Mouse (Mus musculus): ENCODE measurements around the gene Piezo1. TPM values are rescaled to one million over a fixed set of nuclear protein-coding genes. Genes with fewer than 3 reads are reported as not detected.

The Piezo1 gene
- total RNA-seq, 4 experiments from 2014 or later, result 5.6 to 6.7 (median 6.1) TPM

DNA sequence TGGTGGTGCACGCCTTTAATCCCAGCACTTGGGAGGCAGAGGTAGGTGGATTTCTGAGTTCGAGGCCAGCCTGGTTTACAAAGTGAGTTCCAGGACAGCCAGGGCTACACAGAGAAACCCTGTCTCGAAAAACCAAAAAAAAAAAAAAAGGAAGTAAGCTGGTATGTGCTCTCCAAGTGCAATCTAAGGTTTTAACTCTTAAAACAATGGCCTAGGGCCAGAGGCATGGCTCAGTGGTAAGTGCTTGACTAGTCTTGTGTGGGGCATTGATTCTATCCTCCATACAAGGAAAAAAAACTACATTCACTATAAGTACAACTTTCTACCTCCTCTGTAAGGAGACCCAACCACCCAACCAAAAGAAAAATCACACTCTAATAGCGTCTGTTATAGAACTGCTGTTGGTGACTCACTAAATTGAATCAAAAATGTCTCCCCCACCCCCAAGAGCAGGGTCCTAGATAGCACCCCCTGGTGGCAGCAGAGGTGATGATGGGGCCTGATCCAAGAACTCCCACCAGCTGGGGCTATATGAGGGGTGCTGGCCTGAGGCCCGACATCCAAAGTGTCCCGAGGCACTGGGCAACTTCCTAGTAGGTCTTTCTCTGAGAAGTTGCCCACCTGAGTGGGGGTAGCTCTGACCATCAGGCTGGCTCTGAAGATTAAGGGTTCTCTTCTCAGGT lies 91.8 kb downstream of the Piezo1 start:
- DNase-seq (ENCODE audit: low spot score in 2 of 2), result no peak

DNA sequence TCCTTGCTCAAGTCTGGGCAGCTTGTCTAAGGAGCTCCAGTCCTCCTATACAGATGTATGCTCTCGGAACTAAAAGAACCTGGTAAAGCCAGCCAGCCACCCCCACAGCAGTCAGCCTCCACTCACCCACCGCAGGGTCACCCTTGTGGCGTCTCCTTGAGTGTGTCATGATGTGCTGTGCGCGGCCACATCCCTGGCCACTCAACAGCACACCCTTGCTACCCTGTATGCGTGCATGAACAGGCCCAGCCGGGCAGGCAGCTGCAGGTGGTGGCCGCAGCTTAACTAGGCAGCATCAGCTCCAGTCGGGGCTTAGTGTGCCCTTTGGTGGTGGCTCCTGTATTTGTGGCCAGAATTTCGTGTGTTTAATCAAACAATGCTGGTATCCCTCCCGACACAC lies 94.0 kb downstream of the Piezo1 start:
- no peak for DNase-seq (ENCODE audit: low spot score in 2 of 2)

DNA sequence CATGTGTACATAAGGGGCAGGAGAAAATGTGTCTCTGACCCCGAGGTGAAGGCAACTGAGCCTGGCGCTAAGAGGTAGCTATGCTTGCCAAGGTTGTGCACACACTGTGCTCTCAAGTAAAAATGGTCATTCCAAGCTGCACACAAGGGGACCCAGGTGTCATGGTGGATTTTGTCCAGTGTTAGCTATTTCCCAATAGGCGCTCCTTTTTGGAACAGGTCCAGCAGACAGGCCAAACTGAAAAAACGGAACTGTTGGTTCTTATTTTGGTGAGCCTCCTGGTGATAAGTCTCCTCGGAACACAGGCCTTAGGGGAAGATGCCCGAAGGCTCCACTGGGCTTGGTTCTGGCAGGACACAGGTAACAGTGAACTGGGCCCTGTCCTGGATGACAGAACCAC lies 96.7 kb downstream of the Piezo1 start:
- DNase-seq (ENCODE audit: low spot score in 2 of 2), result no peak

DNA sequence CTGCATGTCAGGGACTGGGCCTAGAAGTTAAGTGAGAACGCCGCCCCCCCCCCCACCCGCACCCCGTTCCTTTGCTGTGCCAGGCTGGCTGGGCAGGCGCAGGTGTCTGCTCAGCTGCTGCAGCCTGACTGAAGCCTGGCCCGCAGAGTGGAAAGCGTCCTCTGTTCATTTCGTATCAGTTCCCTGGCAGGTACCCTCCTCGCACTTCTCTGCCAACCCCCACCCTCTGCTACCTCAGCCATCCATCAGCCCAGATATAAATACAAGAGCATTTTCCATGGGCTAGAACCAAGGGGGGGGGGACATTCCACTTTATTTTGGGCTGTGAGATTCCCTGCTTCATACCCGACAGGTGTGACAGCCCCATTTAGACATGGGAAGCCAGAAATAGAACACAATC lies 99.0 kb downstream of the Piezo1 start:
- no peak for DNase-seq (ENCODE audit: low spot score in 2 of 2)

DNA sequence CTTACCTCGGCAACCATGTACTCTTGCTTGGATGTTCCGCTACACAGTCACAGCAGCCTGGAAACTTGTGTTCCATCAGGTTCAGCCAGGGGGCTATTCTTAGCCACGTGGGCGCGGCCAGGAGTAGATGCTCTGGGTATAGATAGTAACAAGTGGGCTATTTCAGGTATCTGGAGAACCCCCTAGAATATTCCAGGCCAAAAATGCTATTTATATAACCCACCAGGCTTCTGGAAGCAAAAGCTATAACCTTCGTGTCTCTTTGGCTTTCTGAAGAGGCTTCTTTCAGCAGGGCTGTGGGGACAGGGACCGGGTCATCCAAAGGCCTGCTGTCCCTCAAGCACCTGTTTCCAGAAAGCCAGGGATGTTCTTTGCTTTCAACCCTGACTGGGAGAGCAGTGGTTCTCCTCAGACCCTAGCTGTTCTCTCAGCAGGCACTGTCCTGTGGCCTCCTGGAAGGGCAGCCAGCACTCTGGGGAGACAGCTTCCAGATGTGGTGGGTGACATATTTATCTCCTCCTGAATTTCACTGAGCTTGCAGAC lies 99.9 kb downstream of the Piezo1 start:
- DNase-seq (ENCODE audit: low spot score in 2 of 2), result no peak

DNA sequence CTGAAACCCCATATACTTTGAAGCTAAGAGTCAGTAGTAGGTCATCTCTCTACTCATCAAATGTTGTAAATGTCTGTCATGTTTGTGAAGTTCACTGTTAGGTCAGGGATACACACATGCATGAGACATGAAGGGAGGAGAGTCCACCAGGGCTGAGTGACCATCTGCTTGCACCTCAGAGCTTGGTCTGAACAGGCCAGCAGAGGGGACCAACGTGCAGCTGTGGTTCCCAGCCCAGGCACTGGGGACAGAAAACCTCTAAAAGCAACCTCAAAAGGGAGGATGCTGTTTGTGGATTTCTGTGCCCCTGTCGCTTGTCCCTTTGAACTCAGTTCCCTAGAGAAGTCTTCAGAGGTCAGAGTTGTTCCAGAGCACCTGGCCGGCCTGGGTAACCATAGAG lies 105.9 kb downstream of the Piezo1 start:
- DNase-seq (ENCODE audit: low spot score in 2 of 2), result no peak

DNA sequence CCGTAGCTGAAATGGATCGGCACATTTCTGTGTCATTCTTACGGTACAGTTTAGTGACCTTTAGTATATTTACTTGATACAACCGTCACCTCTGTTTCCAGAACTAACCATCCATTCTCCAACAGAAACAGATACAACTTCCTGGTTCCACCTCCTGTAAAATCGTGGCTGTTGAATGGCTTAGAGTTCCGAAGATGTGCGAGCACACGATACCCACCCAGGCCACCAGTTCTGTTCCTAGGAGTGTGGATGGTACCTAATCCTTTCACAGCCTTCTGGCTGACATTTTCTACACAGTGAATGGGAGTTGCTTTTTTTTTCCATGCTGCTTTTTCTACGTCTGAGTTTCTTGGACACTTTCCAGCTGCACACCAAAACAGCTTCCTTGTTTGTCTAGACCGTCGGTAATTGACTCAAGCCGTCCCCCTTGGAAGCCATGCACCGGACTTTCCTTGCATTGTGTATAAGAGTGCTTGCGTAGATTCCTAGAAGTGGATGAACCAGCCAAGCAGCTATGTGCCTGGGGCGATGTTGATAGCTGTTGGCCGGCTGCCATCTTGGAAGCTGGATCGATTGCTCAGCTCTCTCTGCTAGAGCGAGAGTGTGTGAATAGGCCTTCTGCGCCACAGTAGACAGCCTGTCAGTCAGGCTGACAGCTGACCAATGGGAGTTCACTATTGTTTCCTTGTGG lies 106.9 kb downstream of the Piezo1 start:
- DNase-seq (ENCODE audit: low spot score in 2 of 2), result peak; percentile 60 to 80

DNA sequence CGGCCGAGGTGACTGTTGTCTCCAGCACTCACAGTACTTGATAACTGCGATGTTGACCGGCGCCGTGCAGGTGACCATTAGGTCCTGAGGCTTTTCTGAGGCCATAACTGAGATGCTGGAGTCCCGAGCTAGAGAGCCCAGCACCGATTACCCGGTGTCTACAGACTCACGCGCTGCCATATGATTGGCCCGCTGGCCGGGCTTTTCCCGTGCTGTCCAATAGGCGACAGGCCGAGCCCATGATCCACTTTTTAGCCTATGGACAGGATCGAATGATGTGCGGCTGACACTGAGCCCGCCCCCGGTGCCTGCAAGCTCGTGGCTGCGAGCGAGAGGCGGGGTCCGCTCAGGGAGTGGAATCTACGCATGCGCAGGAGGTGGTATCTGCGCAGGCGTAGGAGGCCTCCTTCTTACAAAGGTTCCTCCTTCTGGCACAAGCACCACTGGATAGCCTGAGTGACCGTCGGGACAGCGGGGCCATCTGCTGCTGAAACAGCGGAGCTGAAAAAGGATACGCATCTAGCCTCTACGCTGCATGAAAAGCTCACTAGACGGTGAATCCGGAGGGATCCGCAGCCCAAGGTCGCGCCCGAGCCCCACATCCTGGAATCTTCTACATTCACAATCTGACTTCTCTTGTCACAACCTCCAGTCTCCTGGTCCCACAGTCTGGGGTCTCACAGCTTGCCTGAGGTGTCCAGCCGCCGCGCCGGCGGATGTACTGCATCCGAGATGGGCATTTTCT lies 107.7 kb downstream of the Piezo1 start, which contains the start of gene Mvd:
TSS of gene Mvd (minus strand) at position 161 of the 745 bp plus-strand sequence.
- peak; percentile 90 to 100 for DNase-seq (ENCODE audit: low spot score in 2 of 2)

DNA sequence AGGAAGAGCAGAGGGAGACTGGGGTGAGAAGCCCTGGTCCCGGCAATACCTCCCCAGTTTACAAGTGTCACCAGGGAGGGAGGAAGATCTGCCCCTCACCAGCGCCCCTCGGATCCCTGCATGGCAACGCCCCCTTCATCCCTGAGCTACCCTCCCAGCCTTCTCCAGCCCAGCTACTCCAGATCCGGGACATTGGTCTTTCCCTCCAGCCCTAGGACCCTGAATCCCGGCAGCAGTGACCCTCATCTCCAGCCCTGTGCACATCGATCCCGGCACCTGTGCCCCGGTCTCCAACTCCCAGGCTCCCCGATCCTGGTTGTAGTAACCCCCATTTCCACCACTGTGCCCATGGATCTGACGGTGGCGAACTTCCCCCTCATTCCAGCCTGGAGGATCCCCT lies 108.3 kb downstream of the Piezo1 start:
- DNase-seq (ENCODE audit: low spot score in 2 of 2), result no peak

DNA sequence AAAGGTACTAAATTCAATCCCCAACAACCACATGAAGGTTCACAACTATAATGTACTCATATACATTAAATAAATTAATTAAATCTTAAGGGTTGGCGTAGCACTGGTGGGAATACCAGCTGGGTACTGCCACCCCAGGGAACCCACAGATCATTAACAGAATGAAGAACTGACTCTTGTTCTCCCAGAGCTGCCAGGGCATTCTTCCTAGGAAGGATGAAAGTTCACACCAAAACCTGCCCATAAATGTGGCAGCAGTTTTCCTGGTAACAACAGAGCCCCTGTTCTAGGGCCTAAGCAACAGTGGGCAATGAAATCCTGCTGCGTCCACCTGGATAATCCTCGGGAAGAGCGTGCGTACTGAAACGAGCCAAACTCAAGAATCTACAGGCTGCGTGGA lies 108.8 kb downstream of the Piezo1 start:
- no peak for DNase-seq (ENCODE audit: low spot score in 2 of 2)

DNA sequence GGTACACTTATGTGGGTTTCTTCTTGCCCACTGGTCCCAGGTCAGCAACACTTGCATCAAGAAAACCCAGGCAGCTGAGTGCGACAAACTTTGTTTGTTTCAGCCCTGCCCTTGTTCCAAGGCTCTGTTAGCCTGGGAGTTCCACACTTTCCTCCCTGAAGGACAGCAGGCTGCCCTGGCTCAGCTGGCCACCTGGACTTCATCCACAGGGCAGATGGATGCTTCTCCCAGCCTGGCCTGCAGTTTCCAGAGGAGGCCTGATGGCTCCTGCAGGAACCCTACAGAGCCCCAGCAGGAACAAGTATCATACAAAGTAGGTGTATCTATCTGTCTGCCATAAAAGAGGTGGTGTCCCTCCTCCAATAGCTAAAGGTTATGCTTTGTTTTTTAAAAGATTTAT lies 109.8 kb downstream of the Piezo1 start:
- DNase-seq (ENCODE audit: low spot score in 2 of 2), result no peak

DNA sequence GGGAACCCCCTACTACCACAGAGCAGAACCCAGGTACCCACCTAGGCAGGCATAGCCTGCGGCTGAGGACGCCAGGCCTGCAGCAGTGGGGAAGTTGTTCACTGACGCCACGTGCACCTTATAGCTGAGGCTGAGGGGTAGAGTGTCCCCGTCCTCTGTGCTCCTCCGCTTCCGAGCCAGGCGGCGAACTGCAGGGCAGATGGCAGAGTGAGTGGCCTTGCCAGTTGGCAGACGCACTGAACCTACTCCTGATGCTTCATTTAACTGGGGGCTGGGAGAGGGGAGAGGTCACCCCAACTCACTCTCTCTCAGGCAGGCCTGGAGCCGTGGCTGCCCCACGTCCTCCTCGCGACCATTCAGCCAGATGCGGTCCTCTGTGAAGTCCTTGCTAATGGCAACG lies 111.8 kb downstream of the Piezo1 start:
- DNase-seq (ENCODE audit: low spot score in 2 of 2), result no peak

DNA sequence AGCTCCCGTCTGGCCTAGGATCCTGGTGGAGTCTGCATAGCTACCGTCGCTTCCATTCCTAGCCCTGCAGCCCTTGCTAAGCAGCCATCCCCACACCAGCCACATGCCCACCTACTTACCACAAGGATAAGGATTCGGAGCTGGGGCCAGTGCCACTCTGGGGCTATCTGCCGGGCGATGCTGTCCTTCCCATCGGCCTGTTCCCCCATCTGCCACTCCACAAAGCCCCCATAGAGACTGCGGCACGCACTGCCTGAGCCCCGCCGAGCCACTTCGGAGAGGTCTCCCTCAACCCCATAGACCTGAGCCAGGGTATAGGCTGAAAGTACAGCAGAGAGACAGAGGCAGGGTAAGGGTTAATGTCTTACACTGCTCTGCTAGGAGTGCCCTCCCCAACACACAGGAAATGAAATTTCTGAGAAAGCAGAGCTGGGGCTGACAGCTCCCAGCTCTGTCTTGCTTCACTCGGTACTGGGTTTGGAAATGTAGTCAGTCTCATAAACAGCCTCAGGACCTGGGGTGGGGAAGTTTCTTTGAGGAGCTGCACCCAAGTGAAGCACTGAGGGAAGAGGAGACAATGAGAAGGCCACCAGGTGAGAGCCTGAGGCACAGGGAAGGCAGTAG lies 113.3 kb downstream of the Piezo1 start:
- no peak for DNase-seq (ENCODE audit: low spot score in 2 of 2)

DNA sequence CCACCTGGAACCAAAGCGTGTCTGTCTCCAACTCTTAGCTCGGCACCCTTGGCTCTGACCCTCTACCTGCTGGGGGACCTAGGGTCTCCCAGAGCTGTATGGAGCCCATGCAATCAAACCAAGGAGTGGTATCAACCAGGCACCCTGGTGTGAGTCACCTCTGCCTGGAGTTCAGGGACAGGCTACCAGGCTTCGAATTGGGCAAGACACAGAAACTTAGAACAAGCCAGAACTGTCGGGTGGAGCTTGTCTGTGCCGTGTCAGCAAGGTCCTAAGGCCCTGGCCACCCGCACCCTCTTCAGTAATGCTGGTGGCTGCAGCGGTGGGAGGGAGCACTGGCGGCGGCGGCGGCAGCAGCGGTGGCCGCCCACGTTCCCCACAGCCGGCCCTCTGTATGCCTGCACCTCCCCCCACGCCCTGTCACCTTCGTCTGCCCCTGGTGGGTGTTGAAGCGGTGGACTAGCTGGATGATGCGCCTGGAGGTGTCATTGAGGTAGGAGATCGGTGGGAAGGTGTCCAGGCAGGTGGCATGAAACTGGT lies 114.5 kb downstream of the Piezo1 start:
- DNase-seq (ENCODE audit: low spot score in 2 of 2), result no peak

DNA sequence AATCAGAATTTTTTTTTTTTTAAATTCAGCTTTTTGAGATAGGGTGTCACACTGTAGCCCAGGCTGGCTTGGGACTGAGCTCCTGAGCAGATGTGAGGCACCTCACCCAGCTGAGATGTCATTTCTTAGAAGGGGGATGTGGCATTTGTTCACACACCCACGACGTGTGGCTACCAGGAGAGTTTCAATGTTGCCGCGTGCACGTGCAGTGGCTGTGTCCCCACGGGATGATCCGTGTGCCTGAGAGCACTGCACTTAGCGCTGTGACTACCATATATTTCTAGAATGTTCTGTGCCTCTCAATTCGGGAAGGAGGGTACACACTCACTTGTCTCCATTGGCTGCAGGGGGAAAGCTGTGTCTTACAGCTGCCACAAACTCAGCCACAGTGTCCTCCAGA lies 115.0 kb downstream of the Piezo1 start:
- DNase-seq (ENCODE audit: low spot score in 2 of 2), result no peak

DNA sequence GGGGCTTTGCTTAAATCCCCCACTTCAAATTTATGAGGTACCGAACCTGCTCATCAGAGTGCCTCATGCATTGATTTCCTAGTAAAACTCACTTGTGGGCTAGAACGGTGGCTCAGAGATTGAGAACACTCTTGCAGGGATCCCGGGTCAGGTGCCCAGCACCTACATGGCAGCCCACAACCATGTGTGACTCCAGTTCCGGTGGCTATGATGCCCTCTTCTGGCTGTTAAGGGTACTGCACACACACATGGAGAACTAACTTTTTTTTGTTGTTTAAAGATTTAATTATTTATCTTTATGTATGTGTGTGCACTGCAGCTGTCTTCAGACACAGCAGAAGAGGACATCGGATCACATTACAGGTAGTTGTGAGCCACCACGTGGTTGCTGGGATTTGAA lies 115.8 kb downstream of the Piezo1 start:
- DNase-seq (ENCODE audit: low spot score in 2 of 2), result no peak

DNA sequence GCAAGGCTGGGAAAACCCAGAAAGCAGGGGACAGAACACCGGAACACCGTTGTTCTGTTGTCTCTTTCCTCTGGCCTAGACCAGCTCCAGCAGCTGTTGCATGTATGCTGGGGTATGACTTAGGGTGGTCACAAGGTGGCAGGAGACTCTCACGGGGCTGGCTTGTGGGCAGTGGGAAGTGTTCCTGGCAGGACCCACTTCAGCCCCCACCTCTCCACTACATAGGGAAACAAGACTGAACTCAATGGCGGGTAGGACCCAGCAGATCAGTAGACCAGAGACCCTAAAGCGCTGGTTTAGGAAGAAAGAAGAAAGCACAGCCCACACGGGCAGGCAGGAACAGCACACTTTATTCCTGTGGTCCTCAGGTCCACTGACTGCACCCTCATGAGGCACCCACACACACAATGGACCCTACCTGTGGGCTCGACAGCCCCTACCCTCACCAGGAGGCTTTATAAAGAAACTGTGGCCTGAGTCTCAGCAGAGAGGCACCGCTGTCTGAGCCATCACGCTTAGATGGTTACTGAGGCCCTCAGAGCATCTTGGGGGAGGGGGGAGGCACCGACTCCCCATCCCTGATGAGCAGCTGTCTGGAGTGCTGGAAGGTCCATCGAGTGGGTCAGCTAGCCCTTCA lies 117.7 kb downstream of the Piezo1 start:
- DNase-seq (ENCODE audit: low spot score in 2 of 2), result no peak

DNA sequence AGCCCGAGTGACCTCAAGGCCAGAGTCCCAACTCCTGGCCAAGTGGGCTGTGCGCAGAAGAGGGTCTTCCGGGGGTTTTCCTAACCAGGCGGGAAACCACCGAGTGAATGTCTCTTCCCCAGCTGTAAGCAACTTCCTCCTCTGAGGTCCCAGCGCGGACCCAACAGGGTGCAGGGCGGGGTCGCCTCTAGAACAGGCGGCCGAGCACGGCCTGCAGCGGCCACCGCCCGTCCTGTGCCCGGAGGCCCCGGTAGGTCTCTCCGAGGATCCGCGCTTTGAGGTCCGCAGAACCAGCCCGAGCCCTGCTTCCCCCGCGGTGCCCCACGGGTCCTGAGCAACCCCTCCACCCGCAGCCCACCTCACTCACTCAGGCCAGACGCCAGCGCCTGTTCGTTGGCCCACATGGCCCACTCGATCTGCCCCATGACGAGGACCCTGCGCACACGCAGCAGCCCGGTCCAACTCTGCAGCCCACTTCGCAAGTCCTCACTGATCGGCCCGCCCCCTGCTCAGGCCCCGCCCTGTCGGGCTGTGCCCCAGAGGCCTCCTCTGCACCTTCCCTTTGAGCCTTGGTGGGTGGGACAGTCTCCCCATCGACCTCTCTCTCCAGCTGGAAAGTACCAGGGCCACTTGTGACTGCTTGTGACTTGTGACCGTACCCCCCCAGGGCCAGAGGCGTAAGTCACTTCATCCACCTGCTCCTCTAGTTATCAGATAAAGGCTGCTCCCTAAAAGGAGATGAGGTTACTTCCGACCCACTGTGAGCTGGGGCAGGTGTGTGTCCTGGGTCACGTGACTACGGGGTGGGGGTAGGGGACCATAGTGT lies 118.5 kb downstream of the Piezo1 start, which contains the start of gene Cyba:
TSS of gene Cyba (minus strand) at position 488 of the 826 bp plus-strand sequence.
- DNase-seq (ENCODE audit: low spot score in 2 of 2), result no peak
